Mouse (Mus musculus): Measurements from ENCODE around the gene Dcbld2.

Gene Dcbld2

GRCm38 (mm10) chr16:58481906-58482270 is 73.6 kb downstream of the Dcbld2 start:
- no peak for DNase-seq (ENCODE audit: extremely low read depth, low read depth, low spot score)

- DNase-seq (ENCODE audit: extremely low read depth, low read depth, low spot score), result no peak
Measured at GRCm38 (mm10) chr16:58482296-58482695, 74.1 kb downstream of the Dcbld2 start.

- no peak for DNase-seq (ENCODE audit: extremely low read depth, low read depth, low spot score)
Measured at GRCm38 (mm10) chr16:58487861-58488260, 79.6 kb downstream of the Dcbld2 start.

- DNase-seq (ENCODE audit: extremely low read depth, low read depth, low spot score), result no peak
Measured at GRCm38 (mm10) chr16:58496791-58497190, 88.5 kb downstream of the Dcbld2 start.

GRCm38 (mm10) chr16:58497886-58498713 is 89.9 kb downstream of the Dcbld2 start:
- no peak for DNase-seq (ENCODE audit: extremely low read depth, low read depth, low spot score)

GRCm38 (mm10) chr16:58499172-58499584 is 90.9 kb downstream of the Dcbld2 start:
- DNase-seq (ENCODE audit: extremely low read depth, low read depth, low spot score), result no peak

GRCm38 (mm10) chr16:58499650-58500049 is 91.4 kb downstream of the Dcbld2 start:
- DNase-seq (ENCODE audit: extremely low read depth, low read depth, low spot score), result no peak

- no peak for DNase-seq (ENCODE audit: extremely low read depth, low read depth, low spot score)
Measured at GRCm38 (mm10) chr16:58501760-58502301, 93.6 kb downstream of the Dcbld2 start.

GRCm38 (mm10) chr16:58502566-58502965 is 94.3 kb downstream of the Dcbld2 start:
- no peak for DNase-seq (ENCODE audit: extremely low read depth, low read depth, low spot score)

- no peak for DNase-seq (ENCODE audit: extremely low read depth, low read depth, low spot score)
Measured at GRCm38 (mm10) chr16:58504945-58505344, 96.7 kb downstream of the Dcbld2 start.

GRCm38 (mm10) chr16:58512181-58512761 is 104.0 kb downstream of the Dcbld2 start:
- DNase-seq (ENCODE audit: extremely low read depth, low read depth, low spot score), result no peak

GRCm38 (mm10) chr16:58512887-58513286 is 104.6 kb downstream of the Dcbld2 start:
- DNase-seq (ENCODE audit: extremely low read depth, low read depth, low spot score), result no peak

GRCm38 (mm10) chr16:58513755-58514154 is 105.5 kb downstream of the Dcbld2 start:
- no peak for DNase-seq (ENCODE audit: extremely low read depth, low read depth, low spot score)

GRCm38 (mm10) chr16:58514565-58514964 is 106.3 kb downstream of the Dcbld2 start:
- no peak for DNase-seq (ENCODE audit: extremely low read depth, low read depth, low spot score)

- DNase-seq (ENCODE audit: extremely low read depth, low read depth, low spot score), result no peak
Measured at GRCm38 (mm10) chr16:58516161-58516560, 107.9 kb downstream of the Dcbld2 start.

- no peak for DNase-seq (ENCODE audit: extremely low read depth, low read depth, low spot score)
Measured at GRCm38 (mm10) chr16:58516960-58517798, 108.9 kb downstream of the Dcbld2 start.
